Mouse (Mus musculus): ENCODE data around the gene Nrm.

DNA sequence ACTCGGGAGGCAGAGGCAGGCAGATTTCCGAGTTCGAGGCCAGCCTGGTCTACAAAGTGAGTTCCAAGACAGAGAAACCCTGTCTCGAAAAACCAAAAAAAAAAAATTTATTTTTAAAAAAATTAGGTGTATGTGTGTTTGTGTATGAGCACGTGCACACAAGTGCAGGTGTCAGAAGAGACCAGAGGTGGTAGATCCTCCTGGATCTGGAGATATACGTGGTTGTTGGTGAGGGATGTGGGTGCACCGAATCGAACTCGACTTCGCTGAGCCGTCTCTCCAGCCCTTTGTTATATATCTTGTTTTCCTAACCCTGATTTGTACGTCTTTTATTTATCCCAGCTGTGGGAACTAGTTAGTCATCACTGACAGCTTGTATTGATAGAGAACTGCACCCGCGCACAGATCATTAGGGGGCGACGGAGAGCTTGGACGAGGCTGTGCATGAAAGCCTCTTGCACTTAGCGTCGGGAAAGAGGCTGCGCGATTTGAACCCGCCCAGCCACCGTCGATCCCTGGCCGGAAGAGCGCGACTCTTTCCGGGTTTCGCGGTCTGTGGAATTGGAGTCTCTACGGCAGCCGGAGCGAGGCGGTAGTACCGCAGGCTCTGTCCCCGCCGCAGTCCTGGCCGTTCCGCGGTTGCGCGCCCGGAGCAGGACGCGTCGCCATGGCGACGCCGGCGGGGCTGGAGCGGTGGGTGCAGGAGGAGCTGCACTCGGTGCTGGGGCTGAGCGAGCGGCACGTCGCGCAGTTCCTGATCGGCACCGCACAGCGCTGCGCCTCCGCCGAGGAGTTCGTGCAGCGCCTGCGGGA is 18.3 kb downstream of the Nrm start, which contains the start of gene Dhx16:
- peak; percentile 63 for TF ChIP-seq POLR2A (IDR thresholded peaks at IDR 0.05; ENCODE audit: borderline replicate concordance, insufficient read depth, low read length)
- peak; percentile 75 for TF ChIP-seq CTCF (IDR thresholded peaks at IDR 0.05; ENCODE audit: borderline replicate concordance, insufficient read depth, low read depth, low read length)
